Mouse (Mus musculus) macrophage (primary cell): ENCODE measurements around the gene Dip2c. TPM values are rescaled to one million over a fixed set of nuclear protein-coding genes. Genes with fewer than 3 reads are reported as not detected.
A peak's percentile ranks its signal among the peaks of the same experiment; 100 is the strongest.

Source experiments
- H3K27ac ChIP-seq: fragments of 350-480 bp; formaldehyde crosslinking; 2 replicates; pipeline ENCODE4 v1.9.0; 2021
- H3K36me3 ChIP-seq: fragments of 350-480 bp; formaldehyde crosslinking; 2 replicates; pipeline ENCODE4 v1.9.0; 2021; ENCODE audit errors: inconsistent target
- H3K4me3 ChIP-seq: fragments of 350-480 bp; formaldehyde crosslinking; 2 replicates; pipeline ENCODE4 v1.9.0; 2021; ENCODE audit errors: inconsistent target
- H3K79me2 ChIP-seq: fragments of 350-480 bp; formaldehyde crosslinking; 2 replicates; pipeline ENCODE4 v1.9.0; 2021; ENCODE audit errors: inconsistent target
- WGBS: methylation state at CpG from one replicate; pipeline ENCODE4 v1.1.7; 2026; ENCODE audit warnings: inconsistent platforms; ENCODE audit not compliant: missing documents; 5-methylcytosine and 5-hydroxymethylcytosine counted together
- polyA plus RNA-seq: library from polyadenylated mRNA; stranded (reverse); fragments of 250-400 nt; gene quantifications from 3 replicates; pipeline ENCODE4 v1.2.4, GENCODE M21; 2018; ENCODE audit warnings: inconsistent platforms

Gene Dip2c
- polyA plus RNA-seq, 1 experiment from 2014 or later, result 7.2 TPM

DNA sequence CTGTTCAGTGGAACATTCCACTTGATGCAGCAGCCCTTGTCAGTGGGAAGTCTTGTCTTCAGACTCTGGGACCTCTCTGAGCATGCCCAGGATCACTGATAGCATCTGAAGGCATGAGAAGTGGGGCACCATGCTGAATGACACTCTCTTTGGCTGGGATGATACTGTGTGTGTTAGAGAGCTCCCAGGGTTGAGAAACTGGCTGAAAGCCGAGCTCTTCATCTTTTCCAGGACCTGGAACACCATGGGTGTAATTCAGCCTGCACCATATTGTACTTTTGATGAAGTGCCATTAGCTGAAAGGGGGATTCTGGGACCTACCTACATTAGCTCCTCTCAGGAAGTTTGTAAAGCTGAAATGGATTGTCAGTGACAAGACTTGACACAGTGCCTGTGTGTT, 146.5 kb downstream of the Dip2c start:
- Histone ChIP-seq H3K36me3 (no peaks in the 10 kb centered on the region), H3K79me2 (no peaks in the 10 kb centered on the region), H3K4me3 (no peak overlapping the region), H3K27ac (no peak overlapping the region)
- 94% methylated on average over 1 of the region's 1 CpGs for whole genome bisulfite sequencing

DNA sequence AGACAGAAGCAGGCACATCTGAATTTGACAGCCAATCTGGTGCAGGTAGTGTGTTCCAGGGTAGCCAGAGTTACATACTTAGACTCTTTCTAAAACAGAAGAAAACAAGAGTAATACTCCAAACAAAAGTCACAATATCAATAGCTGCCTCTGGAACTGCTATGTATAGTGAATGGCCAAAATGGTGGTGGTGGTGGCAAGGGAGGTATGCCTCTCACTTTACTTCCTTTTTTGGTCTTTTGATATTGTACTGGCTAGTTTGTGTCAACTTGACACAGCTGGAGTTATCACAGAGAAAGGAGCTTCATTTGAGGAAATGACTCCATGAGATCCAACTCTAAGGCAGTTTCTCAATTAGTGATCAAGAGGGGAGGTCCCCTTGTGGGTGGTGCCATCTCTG, 148.1 kb downstream of the Dip2c start:
- H3K27ac ChIP-seq, result no peak overlapping the region
- H3K4me3 ChIP-seq, result no peak overlapping the region
- no peaks in the 10 kb centered on the region for H3K79me2 ChIP-seq
- no peaks in the 10 kb centered on the region for H3K36me3 ChIP-seq

DNA sequence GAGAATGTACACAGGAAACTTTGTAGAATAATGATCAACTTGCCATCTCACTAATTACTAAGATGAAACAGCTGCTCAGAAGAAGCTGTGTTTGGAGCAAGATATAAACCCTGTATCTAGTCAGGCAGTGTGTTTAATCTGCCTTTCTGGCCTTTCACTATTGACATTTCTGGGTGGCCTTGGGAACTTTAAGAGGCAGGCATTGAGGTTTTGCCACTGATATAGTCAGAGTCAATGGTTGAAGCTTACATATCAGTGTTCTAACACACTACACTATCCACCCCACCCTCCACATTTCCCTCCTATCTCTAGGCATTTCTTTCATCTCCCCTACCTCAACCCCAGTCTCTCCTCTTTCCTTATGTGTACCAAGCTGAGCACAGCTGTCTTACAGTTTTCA, 149.9 kb downstream of the Dip2c start:
- Histone ChIP-seq H3K27ac (no peak overlapping the region), H3K36me3 (no peaks in the 10 kb centered on the region), H3K79me2 (no peaks in the 10 kb centered on the region), H3K4me3 (no peak overlapping the region)

DNA sequence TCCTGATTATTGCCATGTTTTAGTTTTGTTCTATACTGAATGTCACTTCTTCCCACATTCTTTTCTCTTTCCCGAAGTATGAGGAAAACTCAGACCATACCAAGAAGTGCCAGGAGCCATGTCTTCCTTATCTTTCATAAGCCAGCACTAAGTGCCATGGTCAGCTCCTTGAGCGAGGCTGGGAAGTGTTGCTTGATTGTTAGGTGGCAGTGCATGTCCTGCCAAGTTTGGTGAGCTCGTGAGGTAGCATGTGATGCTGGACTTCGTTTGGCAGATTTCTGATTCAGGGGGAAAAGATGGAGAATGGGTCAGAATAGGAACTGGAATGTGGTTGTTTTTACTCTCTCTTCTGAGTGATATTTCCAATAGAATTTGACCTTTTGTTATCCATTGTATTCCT, 150.5 kb downstream of the Dip2c start:
- Histone ChIP-seq H3K27ac (no peak overlapping the region), H3K4me3 (no peak overlapping the region), H3K36me3 (no peaks in the 10 kb centered on the region), H3K79me2 (no peaks in the 10 kb centered on the region)
- WGBS, result 86% methylated on average over 4 of the region's 4 CpGs

DNA sequence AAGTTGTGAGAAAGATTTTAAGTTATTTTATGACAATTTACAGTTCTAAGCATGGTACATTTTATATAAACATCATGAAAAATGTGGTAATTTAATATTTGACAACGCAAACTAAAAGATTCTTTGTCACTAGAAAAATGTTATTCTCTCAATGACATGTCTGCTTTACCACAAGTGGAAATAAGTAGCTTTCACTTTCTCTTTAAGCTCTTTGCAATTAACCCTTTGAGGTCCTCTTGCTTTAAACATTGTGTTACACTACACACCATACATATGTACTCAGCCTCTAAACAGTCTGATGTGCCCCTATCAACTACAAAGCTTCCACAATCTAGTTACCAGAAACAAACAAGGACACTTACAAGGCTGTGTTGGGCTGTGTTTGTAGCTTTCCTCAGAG, 153.6 kb downstream of the Dip2c start:
- no peaks in the 10 kb centered on the region for H3K36me3 ChIP-seq
- no peaks in the 10 kb centered on the region for H3K79me2 ChIP-seq
- H3K27ac ChIP-seq, result no peak overlapping the region
- no peak overlapping the region for H3K4me3 ChIP-seq
- WGBS, result 57% methylated on average over 1 of the region's 1 CpGs

DNA sequence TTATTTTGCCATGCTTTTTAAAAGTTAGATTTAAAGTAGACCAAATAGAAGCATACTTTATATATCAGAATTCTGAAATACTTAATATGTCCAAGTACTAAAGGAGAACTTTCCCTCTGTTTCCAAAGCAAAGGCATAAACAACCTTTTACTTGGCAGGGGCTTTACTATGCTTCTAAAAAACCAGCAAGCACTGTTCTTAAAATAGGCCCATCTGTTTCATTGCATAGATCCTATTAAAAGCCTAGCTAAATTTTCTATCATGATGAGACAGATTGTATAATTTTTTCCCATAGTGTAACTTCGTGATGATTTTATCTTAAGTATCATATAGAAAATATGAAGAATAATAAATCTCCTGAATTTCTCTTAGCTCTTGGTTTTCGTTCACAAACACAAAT, 154.4 kb downstream of the Dip2c start:
- Histone ChIP-seq H3K36me3 (no peaks in the 10 kb centered on the region), H3K79me2 (no peaks in the 10 kb centered on the region), H3K4me3 (no peak overlapping the region), H3K27ac (no peak overlapping the region)
- WGBS, result 100% methylated on average over 2 of the region's 2 CpGs

DNA sequence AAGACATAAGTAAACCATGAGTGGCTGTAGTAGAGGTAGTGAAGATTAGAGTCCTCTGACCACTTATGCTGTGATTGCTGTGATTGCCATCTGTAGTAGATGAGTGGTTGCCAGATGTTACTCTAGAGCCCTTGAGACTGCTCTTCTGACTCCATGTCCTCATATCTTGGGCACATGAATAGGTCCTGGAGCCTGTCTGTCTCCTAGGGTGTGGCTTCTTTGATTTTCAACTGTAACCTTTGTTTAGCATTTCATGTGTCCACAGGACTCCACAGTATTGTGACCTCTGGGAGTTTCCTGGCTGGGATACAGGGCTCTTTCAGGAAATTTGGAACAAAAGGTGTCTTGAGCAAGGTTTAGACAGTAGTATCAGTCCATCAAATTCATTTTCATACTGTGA, 155.1 kb downstream of the Dip2c start:
- H3K27ac ChIP-seq, result no peak overlapping the region
- H3K79me2 ChIP-seq, result no peaks in the 10 kb centered on the region
- H3K4me3 ChIP-seq, result no peak overlapping the region
- H3K36me3 ChIP-seq, result no peaks in the 10 kb centered on the region

DNA sequence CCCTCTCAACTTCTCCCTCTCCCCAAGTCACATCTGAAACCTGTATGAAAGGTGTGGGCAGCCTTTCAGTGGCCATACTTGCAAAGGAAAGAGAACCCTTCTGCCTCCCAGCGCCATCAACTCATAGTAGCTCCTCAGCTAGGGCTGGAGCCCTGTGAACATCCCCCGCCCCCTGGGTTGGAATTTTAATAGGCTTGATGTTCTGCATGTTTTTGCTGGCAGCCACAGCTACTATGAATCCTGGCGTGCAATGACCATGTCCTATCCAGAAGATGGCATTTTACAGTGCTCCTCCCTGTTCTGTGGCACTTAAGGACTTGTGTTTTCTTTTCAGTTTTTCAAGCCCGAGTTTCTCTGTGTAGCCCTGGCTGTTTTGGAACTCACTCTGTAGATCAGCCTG, 166.7 kb downstream of the Dip2c start:
- no peak overlapping the region for H3K4me3 ChIP-seq
- H3K36me3 ChIP-seq, result no peaks in the 10 kb centered on the region
- 93% methylated on average over 4 of the region's 4 CpGs for WGBS
- H3K79me2 ChIP-seq, result no peaks in the 10 kb centered on the region
- H3K27ac ChIP-seq, result no peak overlapping the region

DNA sequence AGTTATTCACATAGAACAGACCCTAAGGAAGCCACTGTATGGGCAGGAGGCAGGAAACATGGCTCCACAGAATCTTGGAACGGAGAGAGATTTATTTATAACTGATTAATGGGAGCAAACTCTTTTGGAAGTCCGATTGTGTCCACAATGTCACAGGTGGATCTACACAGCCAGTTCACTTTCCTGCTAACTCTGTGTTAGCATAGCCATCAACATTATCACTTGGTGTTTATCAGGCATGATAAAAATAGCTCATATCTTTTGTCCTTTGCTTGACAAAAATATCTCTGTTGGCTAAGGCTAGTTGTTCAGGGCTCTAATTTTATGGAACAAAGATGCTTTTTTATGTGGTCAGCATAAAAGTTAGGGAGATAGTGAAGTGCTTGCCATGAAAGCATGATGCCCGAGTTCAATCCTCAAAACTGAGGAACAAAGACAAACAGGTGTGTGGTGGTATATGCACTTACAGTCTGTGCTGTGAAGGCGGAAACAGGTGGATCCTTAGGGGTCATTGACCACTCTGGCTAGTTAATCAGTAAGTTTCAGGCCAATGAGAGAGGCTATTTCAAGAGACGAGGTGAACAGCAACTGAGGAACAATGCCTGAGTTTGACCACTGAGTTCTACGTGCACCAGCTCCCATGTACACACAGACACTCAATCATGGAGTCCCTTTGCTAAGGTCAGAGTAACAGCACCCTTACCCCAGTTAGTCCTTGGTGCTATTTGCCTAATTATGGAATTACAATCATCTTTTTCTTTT, 169.4 kb downstream of the Dip2c start:
- H3K27ac ChIP-seq, result no peak overlapping the region
- 96% methylated on average over 6 of the region's 6 CpGs for WGBS
- no peak overlapping the region for H3K4me3 ChIP-seq
- H3K36me3 ChIP-seq, result no peaks in the 10 kb centered on the region
- no peaks in the 10 kb centered on the region for H3K79me2 ChIP-seq

DNA sequence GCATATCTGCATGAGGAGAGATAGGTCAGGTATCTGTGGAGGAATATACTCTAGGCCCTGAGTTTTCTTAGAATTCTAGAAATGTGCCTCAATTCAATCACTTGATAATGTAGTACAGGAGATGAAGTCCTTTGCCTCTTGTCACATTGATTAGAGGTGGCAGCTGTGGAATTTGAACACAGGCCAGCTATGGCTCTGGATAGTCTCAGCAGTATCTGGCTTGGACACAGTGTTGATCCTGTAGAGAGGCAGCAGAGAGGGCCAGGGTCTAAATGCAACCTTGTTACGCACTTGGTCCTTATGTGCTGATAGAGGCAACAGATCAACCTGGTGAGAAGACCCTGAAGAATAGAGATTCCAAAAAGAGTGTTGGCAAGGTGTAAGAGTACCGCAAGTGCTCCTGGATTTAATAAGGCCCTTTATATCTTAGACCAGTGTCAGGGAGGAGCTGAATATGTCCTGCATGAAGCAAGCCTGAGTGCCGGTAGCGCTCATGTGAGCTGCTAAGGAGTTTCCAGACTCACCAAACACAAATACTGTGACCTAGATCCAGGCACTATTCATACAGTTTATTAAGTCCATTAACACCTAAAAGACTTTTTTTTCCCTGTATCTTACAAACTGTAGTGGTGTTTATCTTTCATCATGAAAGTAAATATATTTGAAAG, 170.3 kb downstream of the Dip2c start:
- no peaks in the 10 kb centered on the region for H3K79me2 ChIP-seq
- 90% methylated on average over 4 of the region's 4 CpGs for WGBS
- no peaks in the 10 kb centered on the region for H3K36me3 ChIP-seq

DNA sequence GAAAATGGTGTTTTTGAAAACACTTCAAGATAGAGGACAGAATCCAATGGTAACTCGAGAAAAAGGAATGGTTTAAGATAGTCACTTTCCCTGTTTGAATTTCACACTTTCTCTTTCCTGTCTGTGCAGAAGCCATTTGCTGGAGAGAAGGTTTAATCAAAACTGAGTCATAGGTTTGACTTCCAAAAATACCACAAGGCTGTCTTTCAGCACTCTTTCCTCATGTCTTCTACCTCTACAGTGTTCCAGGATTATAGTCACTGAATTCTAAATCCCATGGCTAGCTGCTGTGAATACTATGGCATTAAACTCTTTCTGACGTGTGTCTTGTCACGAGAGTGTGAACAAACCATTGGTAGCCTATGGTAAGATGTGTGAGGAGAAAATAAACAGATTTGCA, 173.9 kb downstream of the Dip2c start:
- H3K36me3 ChIP-seq, result no peaks in the 10 kb centered on the region
- 80% methylated on average over 3 of the region's 3 CpGs for WGBS
- H3K4me3 ChIP-seq, result no peak overlapping the region
- no peaks in the 10 kb centered on the region for H3K79me2 ChIP-seq
- H3K27ac ChIP-seq, result no peak overlapping the region

More for the DNA sequence above, 170.3 kb downstream of the Dip2c start:
- Histone ChIP-seq H3K4me3 (no peak overlapping the region), H3K27ac (no peak overlapping the region)

DNA sequence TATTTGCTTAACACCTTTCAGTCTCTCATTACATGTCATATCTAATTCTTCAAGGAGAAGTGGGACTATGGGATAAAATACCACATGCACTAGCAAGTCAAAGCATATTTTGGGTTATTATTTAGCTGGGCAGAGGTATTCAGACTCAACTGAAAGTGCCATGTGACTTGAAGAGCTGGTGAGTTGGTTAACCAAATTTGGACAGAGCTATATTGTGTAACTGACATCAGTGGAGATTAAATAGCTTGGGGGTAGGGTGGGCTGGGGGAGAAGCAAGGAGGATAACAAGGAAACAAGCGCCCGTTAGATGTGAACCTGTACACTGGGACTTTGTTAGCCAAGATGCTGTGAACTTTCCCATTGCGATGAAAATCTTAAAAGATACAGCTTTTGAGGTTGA, 175.6 kb downstream of the Dip2c start:
- Histone ChIP-seq H3K4me3 (no peak overlapping the region), H3K36me3 (no peaks in the 10 kb centered on the region), H3K27ac (no peak overlapping the region), H3K79me2 (no peaks in the 10 kb centered on the region)
- WGBS, result 96% methylated on average over 3 of the region's 3 CpGs

DNA sequence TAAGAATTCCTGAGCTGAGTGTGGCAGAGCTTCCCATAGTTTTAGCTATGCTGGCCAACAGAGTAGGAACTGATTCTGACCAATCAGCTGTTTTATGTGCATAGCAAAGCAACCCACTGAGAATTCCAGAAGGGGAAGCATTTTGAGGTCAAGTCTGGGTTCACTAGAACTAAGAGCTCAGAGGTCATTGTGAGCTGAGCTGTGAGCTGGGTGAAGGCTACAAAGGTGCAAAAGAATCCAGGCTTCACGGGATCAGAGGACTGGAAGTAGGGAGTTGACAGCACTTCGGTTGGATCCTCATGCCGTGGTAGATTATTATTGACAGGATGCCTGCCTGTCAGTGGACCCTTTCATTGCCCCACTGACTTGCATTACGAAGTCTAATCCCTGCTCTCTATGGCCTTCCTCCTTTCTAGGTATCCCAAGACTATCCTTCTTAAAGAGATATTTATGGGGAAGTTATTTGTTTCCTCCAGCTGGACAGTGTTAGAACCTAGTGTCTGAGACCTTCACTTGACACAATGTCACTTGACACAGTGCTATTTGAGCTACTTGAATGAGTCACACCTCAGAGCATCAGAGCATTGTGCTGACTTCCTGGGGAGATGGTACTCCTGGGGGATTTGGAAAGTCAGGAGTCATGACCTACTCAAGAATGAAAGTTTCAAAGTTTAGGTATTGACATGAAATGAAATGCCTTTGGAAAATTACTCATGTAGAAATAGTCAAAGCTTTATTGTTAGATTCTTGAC, 178.3 kb downstream of the Dip2c start:
- 86% methylated on average over 4 of the region's 4 CpGs for WGBS
- no peak overlapping the region for H3K4me3 ChIP-seq
- no peaks in the 10 kb centered on the region for H3K36me3 ChIP-seq
- no peaks in the 10 kb centered on the region for H3K79me2 ChIP-seq
- peak overlapping the region; percentile 53 for H3K27ac ChIP-seq

DNA sequence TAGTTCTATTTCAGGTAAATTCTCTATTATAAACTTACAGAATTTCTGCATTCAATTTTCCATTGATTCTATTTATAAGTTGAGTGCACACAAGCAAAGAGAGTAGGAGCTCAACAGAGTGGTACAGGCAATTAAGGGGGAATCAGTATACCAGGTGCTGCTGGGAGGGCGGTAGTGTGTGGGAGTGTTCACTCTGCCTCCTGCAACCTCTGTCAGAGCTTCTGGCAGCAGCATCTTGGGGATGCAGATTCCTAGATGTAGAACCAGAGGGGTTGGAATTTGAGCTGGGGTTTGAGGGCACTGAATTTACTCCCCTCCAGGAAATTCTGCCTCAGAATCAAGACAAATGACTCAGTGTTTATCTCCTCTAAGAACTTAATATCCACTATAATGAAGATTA, 179.7 kb downstream of the Dip2c start:
- no peaks in the 10 kb centered on the region for H3K79me2 ChIP-seq
- WGBS, result 100% methylated on average over 1 of the region's 1 CpGs

More for the DNA sequence above, 179.7 kb downstream of the Dip2c start:
- H3K36me3 ChIP-seq, result no peaks in the 10 kb centered on the region
- no peak overlapping the region for H3K27ac ChIP-seq
- no peak overlapping the region for H3K4me3 ChIP-seq
